Mouse (Mus musculus) embryonic facial prominence, embryonic 11.5 days (tissue): ENCODE measurements around the gene Gm4214. TPM values are rescaled to one million over a fixed set of nuclear protein-coding genes. Genes with fewer than 3 reads are reported as not detected.
"Not testable (repeated sequence)": the region's sequence is repeated elsewhere in the genome, so short reads cannot be mapped to it uniquely, and the experiment has no call there.

ENCODE experiments used
- ATAC-seq: fragments of 200-750 bp; cut with Nextera tagmentation; replicated peaks from 2 replicates; pipeline ENCODE4 v1.8.0; 2017; ENCODE audit warnings: low read depth; ENCODE audit not compliant: insufficient number of reproducible peaks, low FRiP score, low TSS enrichment
- DNase-seq: peaks from one replicate; pipeline ENCODE4 v3.0.0-alpha.2; 2015; ENCODE audit warnings: low spot score
- H3K27ac ChIP-seq: fragments of 300-500 bp; sonication (generic); replicated peaks from 2 replicates; pipeline ENCODE4 v1.5.1; 2014; ENCODE audit warnings: mild to moderate bottlenecking, low read depth, low read length, control low read depth
- H3K27me3 ChIP-seq: fragments of 300-500 bp; sonication (generic); 2 replicates; pipeline ENCODE4 v1.6.1; 2014; ENCODE audit warnings: mild to moderate bottlenecking, low read length, moderate library complexity, mixed read lengths; ENCODE audit not compliant: control insufficient read depth, insufficient read depth
- H3K36me3 ChIP-seq: fragments of 300-500 bp; sonication (generic); replicated peaks from 2 replicates; pipeline ENCODE4 v1.6.1; 2014; ENCODE audit warnings: low read depth, mild to moderate bottlenecking, low read length, moderate library complexity, mixed read lengths; ENCODE audit not compliant: control insufficient read depth, insufficient read depth
- H3K4me1 ChIP-seq: fragments of 300-500 bp; sonication (generic); 2 replicates; pipeline ENCODE4 v1.6.1; 2014; ENCODE audit warnings: low read length, mixed read lengths; ENCODE audit not compliant: control insufficient read depth, insufficient read depth
- H3K4me2 ChIP-seq: fragments of 300-500 bp; sonication (generic); 2 replicates; pipeline ENCODE4 v1.6.1; 2014; ENCODE audit warnings: low read depth, mild to moderate bottlenecking, control low read depth, low read length, moderate library complexity
- H3K4me3 ChIP-seq: fragments of 300-500 bp; sonication (generic); 2 replicates; pipeline ENCODE4 v1.5.1; 2014; ENCODE audit warnings: low read depth, low read length, control low read depth
- H3K9ac ChIP-seq: fragments of 300-500 bp; sonication (generic); replicated peaks from 2 replicates; pipeline ENCODE4 v1.6.1; 2014; ENCODE audit warnings: mild to moderate bottlenecking, control low read depth, low read length
- H3K9me3 ChIP-seq: fragments of 300-500 bp; sonication (generic); replicated peaks from 2 replicates; pipeline ENCODE4 v1.6.1; 2016; ENCODE audit warnings: mild to moderate bottlenecking, low read length, inconsistent platforms, mixed read lengths; ENCODE audit not compliant: control insufficient read depth
- WGBS: fragments of 180-500 bp; shearing (Covaris S2); extraction: QIAGEN DNeasy Blood & Tissue Kit; methylation state at CpG from one replicate; pipeline ENCODE4 v1.1.7; 2014; 5-methylcytosine and 5-hydroxymethylcytosine counted together
- polyA plus RNA-seq: library from polyadenylated mRNA; unstranded; fragments of >200 nt; fragmentation: Nextera tagmentation; extraction: Ambion mirVana; gene quantifications from 2 replicates; pipeline ENCODE4 v1.2.1, GENCODE M21; 2014

The Gm4214 gene
- polyA plus RNA-seq: not detected in 2 replicates

DNA sequence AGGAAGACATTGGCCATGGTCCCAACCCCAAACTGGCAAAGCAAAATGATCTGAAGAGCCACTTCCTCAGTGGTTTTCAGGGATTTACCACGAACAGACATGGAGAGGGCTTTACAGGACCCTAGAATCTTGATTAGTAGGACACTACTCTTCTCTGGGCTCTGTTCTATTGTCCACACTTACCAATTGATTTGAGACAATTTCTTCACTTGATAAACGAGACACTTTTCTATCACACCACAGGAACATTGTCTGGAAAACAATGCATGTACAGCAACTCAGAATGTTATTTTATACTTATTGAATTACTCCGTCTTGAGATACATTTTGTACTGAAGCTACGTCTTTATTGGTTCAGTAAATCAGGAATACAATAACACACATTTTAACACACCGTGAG, at the start of gene Gm4214:
Gm4214 (minus strand) TSS at position 101 of the 400 bp plus-strand sequence.
- no CpG with 5 or more reads among the region's 5 CpGs for WGBS
- not testable (repeated sequence) for H3K4me3 ChIP-seq, H3K4me1 ChIP-seq, H3K36me3 ChIP-seq, DNase-seq, H3K4me2 ChIP-seq, H3K9me3 ChIP-seq, H3K27me3 ChIP-seq, H3K9ac ChIP-seq, H3K27ac ChIP-seq, ATAC-seq

DNA sequence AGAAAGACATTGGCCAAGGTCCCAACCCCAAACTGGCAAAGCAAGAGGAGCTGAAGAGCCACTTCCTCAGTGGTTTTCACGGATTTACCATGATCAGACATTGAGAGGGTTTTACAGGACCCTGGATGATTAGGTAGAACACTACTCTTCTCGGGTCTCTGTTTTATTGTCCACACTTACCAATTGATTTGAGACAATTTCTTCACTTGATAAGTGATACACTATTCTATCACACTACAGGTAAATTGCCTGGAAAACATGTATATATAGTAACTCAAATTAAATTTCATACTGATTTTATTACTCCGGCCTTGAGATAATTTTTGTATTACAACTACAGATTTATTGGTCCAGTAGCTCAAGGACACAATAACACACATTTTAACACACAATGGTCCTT, 35.4 kb upstream of the Gm4214 start, which contains the start of gene Gm4216:
Gm4216 (minus strand) TSS at position 101 of the 400 bp plus-strand sequence.
- ATAC-seq: not testable (repeated sequence)

More for the DNA sequence above, 35.4 kb upstream of the Gm4214 start, which contains the start of gene Gm4216:
- H3K9me3 ChIP-seq, H3K9ac ChIP-seq, DNase-seq, H3K4me2 ChIP-seq, H3K27ac ChIP-seq, H3K4me1 ChIP-seq, H3K4me3 ChIP-seq, H3K36me3 ChIP-seq, H3K27me3 ChIP-seq: not testable (repeated sequence)
- no CpG with 5 or more reads among the region's 3 CpGs for WGBS

Other genes with a start within 250 kb of the Gm4214 start
- gene Vmn1r157, start 223.0 kb downstream of the Gm4214 start, polyA plus RNA-seq: not detected in 2 replicates
- gene Vmn1r158, start 193.9 kb downstream of the Gm4214 start, polyA plus RNA-seq: not detected in 2 replicates
- not detected in 2 replicates for gene Vmn1r159, start 141.1 kb downstream of the Gm4214 start, polyA plus RNA-seq
- not detected in 2 replicates for gene Vmn1r160, start 113.4 kb downstream of the Gm4214 start, polyA plus RNA-seq
- not detected in 2 replicates for gene Gm4216, start 35.2 kb upstream of the Gm4214 start, polyA plus RNA-seq
- gene Vmn1r163, start 70.9 kb upstream of the Gm4214 start, polyA plus RNA-seq: not detected in 2 replicates
- gene Gm8720, start 82.8 kb upstream of the Gm4214 start, polyA plus RNA-seq: not detected in 2 replicates
- not detected in 2 replicates for gene Gm10662, start 159.8 kb upstream of the Gm4214 start, polyA plus RNA-seq
- not detected in 2 replicates for gene Vmn1r165, start 232.7 kb upstream of the Gm4214 start, polyA plus RNA-seq